Mouse (Mus musculus) T-helper 1 cell (primary cell): Measurements from ENCODE around the gene Coq10b.
"Not testable (repeated sequence)": the region's sequence is repeated elsewhere in the genome, so short reads cannot be mapped to it uniquely, and the experiment has no call there.

Experiments
- in situ Hi-C: fragments of 300-600 bp; cut with MboI, MseI; formaldehyde crosslinking; loops from one replicate; pipeline ENCODE4 v1.15.1; 2025; ENCODE audit warnings: high pct_unique_total_duplicates

Gene Coq10b

DNA sequence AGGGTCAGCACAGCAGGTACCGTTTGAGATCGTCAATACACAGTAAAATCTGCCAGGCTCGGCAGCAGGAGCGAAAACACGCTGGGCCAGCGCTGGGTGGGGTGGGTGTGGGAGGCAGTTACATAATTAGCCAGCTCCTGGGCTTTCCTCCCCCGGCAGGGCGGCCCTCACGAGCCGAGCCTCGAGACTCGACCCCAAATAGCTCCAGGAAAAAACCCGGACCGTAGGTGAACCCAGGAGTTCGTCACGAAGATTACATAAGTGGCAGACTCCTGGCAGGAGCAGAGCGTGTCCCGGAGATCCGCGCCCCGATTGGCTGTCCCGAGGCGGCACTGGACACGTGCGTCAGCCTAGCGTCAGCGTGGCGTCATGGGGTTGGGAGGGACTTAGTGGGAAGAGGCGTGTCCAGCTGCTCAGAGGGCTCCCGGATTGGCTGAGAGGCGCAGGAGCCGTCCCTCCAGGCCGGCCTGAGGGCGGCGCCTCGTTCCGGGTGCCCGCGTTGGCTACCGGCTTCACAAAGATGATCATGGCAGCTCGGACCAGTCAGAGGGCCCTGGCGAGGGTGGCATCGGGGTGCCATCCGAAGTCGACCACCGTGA is at the start of gene Coq10b:
Gene Coq10b, plus strand, starts transcription at position 416 of the 599 bp plus-strand sequence.
- in situ Hi-C loops, result no loop called here

DNA sequence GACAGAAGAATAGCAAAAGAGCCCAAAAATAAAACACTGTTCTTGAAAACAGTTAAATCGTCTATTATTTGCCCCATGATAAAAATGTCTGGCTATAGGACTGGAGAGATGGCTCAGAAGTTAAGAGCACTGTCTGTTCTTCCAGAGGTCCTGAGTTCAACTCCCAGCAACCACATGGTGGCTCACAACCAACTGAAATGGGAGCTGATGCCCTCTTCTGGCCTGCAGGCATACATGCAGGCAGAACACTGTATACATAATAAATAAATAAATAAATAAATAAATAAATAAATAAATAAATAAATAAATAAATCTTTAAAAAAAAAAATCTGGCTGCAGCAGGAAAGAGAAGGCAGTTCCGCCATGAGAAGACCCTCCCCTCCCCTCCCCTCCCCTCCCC is 44.3 kb upstream of the Coq10b start:
- in situ Hi-C loops, result not testable (repeated sequence)

DNA sequence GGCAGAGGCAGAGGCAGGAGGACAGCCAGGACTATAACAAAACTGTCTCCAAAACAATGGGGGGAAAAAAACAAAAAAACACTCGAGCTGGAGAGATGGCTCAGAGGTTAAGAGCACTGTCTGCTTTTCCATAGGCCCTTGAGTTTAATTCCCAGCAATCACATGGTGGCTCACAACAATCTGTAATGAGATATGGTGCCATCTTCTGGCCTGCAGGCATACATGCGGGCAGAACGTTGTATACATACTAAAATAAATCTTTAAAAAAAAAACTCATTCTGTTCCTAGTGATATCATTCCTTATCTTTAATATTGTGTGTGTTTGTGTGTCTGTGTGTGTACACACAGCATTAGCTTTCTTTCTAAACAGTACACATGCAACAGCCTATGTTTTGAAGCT is 40.1 kb upstream of the Coq10b start:
- in situ Hi-C loops, result no loop called here

DNA sequence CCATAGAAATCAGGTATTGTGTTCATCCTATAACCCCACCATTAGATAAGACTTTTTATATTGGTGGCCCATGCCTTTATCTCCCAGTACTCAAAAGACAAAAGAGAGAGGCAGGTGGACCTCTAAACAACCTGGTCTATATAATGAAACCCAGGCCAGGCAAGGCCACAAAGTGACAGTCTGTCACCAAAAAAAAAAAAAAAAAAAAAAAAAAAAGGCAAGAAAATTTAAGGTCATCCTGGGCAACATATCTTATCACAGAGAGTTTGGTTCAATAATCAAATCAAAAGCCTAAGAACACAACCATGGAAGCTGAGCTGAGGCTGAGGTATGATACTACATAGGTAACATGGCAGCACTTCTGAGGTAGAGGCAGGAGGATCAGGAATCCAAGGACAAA is 30.7 kb upstream of the Coq10b start:
- in situ Hi-C loops, result loop anchor here (5.0 kb wide), 1 partner anchor 65 kb away; the partner anchor contains the start of genes Hspd1 and Hspe1

DNA sequence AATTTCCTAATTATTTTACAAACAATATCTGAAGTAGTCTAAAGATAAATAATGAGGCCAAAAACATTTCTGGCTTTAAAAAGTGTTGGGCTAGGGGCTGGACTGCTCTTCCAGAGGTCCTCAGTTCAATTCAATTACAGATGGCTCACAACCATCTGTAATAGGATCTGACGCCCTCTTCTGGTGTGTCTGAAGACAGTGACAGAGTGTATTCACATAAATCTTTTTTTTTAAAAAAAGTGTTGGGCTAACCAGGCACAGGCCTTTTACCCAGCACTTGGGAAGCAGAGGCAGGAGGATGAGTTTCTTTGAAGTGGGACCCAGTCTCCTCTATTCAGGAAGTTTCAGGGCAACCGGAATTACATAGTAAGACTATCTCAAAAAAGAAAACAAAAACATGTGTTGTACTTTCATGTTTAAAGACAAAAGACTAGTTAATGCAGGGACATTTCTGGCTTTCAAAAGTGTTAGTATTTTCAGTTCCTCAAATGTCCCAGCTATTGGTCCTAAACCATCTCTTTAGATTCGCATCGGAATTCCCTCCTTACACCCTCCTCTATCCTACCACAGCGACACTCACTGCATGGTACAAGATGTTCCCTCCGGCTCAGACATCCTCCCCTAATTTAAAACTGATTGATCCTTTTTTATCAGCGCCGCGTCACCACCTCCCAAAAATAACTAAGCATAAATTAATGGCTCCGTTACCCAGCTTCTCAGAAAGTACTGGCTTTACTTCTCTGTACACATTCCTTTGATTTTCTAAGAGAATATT is 26.7 kb upstream of the Coq10b start:
- in situ Hi-C loops, result no loop called here

DNA sequence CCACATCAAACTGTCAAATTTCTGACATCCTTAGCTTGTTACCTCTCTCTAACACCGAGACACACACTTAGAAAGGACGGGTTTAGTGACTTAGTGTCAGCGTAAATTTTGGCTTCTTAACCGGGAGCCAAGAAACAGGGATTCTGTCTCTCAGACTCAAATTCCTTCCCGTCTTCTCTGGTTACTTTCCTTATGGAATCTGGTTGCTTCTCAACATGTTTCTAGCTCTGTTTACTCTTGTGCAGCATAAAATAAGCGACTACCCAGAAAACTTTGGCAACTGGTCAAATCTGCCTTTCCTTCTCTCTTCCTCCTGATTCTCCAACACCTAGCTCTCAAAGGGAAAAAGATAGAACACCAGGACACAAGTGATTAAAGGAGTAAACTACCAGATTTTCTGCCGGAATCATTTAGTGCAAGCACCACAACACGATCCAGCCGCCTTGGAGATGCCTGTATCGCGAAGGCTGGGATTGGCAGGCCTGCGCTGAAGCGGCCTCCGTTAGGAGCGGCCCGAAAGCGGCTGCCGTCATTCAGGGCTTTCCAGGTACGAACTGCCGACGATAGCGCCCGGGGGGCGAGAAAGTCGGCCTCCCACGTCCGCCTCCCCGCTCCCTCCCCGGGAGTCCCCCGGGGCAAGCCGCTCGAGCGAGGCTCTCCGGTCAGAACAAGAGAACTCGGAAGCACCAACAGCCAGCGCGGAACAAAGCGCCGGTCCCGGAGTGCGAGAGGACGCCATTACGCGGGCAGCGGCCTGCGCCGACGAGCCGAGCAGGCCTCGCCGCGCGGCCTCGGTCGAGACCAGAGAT is 25.9 kb upstream of the Coq10b start:
- in situ Hi-C loops, result no loop called here

DNA sequence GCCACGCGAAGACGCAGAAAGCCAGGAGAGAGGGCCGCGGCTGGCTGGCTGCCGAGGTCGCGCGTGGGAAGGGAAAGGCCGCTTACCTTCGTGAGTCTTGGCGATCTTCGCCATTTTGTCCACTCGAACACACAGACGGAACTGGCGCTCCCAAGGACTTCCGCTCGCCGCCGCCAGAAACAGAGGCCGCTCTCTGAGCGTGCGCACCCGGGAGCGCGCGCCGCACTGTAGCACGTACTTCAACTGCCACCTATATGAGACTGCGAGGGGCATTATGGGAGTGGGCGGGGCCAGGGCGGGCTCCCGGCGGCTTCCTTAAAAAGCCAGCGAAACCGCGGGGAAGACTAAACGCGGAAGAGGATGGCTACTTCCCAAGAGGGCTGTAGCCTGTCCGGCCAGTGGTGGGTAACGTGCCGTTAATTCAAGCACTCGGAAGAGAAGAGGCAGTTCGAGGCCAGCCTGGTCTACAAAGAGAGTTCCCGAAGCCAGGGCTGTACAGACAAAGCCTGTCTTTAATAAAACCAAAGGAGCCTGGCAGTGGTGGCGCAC is 25.2 kb upstream of the Coq10b start, which contains the start of gene Sf3b1:
Gene Sf3b1, minus strand, starts transcription at position 229 of the 549 bp plus-strand sequence.
- in situ Hi-C loops, result no loop called here

DNA sequence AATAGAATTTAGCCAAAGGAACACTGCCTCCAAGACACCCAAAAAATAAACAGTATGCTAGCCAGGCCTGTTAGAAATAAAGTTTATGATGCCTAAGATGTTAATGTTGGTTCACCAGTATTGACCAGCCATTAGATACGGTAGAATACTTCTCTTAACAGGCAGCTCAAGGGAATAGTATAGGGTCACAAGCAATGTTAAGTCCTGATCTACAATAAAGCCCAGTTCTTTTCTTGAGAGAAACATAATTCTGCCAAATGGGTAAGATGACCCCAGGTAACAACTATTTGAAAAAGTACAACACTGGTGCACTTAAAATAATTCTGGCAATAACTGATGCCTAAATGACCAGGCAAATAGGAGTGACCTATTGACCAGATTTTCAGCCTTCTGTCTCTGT is 24.6 kb upstream of the Coq10b start:
- in situ Hi-C loops, result no loop called here

DNA sequence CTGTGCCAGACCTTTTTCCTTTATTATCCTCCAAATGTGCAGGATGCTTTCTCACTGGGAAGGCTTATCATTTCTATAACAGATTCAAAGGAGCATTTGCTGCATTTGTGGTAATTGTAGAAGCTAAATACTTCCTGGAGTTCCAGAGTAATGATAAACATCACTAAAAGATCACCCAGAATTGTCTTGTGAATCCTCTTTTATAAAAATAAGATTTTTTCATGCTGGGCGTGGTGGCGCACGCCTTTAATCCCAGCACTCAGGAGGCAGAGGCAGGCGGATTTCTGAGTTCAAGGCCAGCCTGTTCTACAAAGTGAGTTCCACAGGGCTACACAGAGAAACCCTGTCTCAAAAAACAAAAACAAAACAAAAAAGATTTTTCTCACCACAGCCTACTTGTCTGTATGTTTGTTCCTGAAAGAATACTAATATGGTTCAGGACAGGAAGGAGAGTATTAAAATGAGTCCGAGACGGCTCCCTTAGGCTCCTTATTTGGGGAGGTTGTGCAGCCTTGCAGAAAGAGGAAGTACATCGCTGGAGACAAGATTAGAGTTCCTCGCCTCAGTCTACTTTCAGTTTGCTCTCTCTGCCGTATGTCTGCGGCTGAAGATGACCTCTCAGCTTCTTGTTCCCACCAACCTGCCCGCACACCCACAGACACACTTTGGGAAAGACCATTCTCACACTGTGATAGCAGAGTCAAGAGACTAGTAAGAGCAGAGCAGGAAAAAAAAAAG is 23.9 kb upstream of the Coq10b start:
- in situ Hi-C loops, result no loop called here

DNA sequence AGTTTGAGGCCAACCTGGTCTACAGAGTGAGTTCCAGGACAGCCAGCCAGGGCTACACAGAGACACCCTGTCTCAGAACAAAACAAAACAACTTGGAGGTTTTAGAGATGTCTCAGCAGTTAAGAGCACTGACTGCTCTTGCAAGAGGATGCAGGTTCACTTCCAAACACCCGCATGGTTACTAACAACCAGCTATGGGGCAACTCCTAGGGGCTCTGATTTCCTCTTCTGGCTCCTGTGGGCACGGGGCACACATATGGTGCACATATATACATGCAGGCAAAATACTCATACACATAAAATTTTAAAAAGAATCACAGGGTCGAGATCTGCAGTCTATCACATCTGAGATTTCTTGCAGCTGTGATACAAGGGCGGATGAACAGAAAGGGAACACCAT is 23.1 kb upstream of the Coq10b start:
- in situ Hi-C loops, result no loop called here

DNA sequence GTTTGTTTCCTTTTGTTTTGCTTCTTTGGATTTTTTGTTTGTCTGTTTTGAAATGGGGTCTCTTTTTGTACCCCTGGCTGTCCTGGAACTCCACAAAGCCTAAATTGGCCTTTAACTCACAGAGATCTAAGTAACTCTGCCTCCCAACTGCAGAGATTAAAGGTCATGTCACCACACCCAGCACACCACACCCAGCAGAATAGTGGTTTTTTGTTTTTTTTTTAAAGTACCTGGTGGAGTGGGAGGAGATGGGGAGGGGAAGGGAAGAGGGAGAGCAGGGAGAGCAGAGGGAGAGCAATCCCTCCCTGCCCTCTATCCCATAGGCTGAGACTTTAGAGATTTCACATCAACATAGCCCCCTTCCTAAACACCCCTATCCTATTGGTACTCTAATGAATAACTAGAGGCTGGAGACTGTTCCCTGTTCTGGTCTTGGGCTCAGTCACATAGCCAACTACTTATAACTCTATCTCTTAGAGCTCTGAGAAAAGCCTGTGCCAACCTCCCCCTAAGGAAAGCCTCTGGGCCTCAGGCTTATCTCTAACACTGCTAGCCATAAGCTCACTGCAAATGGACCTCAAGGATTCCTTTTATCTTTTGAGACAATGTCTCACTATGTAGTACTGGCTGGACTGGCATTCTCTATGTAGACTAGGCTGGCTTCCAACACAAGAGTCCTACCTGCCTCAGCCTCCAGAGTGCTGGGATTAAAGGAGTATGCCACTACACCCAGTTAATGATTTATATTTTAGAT is 21.4 kb upstream of the Coq10b start:
- in situ Hi-C loops, result no loop called here

DNA sequence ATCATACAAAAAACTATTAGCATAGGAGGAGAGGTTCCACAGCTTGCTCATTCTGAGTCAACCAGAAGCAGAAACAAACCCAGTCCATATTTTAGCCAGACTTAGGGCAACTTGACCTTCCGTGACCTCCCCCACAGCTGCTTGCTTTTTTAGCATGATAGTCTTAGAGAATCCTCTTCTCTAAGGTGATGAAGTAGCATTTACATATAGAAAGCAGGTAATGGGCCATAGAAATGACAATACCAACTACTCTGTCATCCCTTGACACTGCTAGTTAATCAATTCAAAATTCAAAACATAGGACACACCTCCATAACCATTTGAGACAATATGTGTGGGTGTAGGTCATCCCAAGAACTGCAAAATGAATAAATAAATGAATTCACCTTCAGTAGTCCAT is 12.6 kb upstream of the Coq10b start:
- in situ Hi-C loops, result no loop called here

DNA sequence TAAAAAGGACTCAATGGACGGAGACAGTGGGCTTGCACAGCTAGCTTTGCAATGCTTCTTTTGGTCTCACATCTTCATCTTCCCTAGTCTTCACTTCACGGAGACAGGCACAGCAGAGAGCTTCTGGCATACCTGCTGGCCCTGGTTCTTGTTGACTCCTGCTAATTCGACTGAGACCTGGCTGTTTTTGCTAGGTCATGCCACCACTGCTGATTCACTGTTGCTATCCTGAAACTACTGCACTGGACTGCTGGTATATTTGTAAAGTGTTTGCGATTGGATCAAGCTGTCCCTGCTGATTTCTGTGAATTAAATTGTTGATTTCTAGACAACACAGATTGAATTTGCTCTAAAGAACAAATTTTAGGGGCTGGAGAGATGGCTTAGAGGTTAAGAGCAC is 10.9 kb upstream of the Coq10b start:
- in situ Hi-C loops, result no loop called here

DNA sequence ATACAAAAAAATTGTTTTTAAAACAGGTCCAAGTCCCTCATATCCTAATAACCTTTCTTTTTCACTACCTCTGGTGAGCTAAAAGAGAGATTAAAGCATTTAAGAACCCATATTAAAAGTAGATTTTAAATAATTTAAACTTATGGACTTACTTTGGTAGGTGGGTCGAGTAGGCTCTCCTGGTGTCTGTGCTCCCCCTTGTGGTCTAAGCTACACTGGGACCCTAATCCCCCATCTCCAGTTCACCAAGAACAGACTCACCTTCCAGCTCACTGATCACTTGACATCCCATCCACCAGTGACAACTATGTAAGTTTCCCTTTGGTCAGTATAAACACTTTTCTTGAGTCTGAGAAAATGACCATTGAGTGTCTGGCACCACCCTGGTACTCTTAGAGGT is 10.3 kb upstream of the Coq10b start:
- in situ Hi-C loops, result no loop called here

DNA sequence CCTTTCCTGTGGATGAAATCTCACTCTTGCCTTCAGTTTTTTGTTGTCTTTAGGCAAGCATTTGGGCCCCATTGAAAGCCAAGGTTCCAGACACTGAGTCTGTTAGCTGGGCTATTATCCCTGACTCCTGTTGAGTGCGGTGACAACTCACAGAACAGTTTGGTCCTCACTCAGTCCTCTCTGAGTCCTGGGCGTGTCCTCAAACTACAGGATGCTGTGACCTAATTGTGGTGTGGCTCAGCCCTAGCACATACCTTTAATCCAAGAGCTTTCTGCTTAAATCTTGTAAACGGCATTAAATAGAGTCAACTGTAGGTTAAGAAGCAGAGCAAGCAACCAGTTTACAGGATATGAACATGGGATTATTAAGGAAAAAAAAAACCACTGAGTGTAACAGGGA is 9.4 kb upstream of the Coq10b start:
- in situ Hi-C loops, result no loop called here

DNA sequence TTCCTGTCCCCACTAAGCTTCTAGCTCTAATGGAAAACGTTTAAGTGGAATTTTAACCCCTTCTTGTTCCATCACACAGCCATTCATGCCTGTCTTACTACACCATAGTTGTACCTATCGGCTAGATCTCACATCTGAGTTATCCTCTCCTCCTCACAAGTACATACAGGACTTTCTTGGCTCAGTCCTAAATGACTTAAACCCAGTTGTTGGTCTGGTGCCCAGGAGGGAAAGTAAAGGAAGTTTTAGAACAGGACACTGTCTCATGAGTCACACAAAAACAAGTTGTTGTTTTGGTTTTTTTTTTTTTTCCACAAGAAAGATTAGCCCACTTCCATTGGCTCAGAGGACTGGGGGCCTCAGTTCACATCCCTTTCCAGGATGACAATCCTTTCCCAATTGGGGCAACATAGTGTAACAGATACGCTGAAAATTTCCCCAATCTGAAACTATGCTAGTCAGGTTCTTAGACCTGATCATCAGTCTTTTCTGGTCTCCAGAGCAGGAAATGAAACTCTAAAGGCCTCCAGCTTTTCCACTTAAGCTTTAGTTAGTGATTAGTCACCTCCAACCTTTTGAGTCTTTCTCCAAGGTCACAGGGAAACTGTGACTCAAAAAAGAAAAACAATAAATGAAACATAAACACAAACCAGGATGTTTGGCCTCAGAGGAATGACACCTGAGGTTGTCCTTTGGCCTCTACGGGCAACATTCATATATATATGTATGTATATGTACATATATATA is 3.6 kb upstream of the Coq10b start:
- in situ Hi-C loops, result no loop called here

DNA sequence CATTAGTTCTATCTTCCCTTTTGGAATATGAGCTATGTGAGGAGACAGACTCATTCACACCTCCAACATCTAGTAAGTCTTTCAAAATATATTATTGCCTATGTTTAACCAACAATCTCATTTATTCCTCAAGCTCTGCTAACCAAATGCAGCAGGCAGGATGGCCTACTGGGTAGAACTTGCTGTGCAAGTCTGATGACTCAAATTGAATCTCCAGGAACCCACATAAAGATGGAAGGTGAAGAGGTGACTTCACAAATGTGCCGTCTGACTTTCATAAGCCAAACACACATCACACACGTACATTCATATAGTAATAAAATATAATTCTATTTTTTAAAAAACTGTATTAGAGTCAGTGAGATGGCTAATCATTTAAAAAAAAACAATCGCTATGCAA is 899 bp upstream of the Coq10b start:
- in situ Hi-C loops, result no loop called here

DNA sequence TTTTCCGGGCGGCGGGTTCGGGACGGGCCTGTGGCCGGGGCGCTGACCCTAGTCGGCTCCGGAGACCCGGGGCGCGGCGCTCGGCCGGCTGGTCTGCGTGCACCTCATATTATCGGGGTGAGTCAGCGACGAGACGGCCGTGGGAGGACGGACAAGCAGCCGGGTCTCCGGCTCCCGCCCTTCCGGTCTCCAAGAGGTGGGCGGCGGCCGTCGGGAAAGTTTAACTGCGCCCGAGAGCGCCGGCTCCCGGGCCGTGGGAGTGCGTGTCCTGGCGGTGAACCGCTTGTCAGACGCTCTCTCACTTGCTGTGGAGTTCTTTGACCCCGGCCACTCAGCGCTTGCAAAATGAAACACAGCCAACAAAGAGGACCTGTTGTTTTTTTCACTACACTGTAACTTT is 435 bp downstream of the Coq10b start:
- in situ Hi-C loops, result no loop called here

DNA sequence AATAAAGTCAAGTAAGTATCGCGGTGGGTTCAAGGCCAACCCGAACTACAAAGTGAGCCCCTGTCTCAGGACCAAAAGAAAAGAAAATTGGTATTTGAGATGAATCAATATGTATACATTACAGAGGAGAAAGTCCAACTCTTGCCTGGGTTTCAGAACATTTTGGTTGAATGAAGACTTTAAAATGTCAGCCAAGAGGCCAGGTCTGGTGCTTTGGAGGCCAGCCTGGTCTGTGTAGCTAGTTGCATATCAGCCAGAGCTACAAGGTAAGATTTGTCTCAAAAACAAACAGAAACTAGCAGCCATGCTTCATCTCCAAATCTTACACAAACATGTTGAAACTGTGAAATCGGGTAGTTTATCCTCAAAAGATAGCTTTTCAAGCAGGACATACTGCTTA is 1.0 kb downstream of the Coq10b start:
- in situ Hi-C loops, result no loop called here
